Mouse (Mus musculus) bone marrow macrophage, adult 2 months (primary cell): ENCODE results near the gene Aicda.

Source experiments
- CTCF ChIP-seq: IDR thresholded peaks from 2 replicates; pipeline ENCODE4 v1.5.1; 2012; ENCODE audit warnings: low read depth, mild to moderate bottlenecking, low read length, moderate library complexity
- POLR2A ChIP-seq: IDR thresholded peaks from 2 replicates; pipeline ENCODE4 v1.6.1; 2012; ENCODE audit warnings: mild to moderate bottlenecking, low read depth, low read length, borderline replicate concordance

DNA sequence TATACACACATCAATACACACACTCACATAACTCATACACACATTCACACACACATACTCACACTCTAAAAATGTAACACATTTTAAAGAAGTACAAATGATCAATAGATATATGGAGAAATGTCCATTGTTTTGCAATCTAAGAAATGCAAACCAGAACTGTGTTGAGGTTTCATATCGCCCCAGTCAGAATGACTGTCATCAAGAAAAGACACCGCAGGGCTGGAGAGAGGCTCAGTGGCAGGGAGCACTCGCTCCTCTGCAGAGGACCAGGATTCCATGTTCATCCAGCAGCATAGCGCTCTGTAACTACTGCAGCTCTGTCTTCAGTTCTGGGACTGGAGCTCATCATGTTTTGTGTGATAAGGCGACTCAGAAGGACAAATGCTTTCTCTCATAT is 10.0 kb upstream of the Aicda start:
- TF ChIP-seq CTCF (no peak), POLR2A (no peak)
